Mouse (Mus musculus): ENCODE measurements around the gene Bcl2l11.
"Not testable (repeated sequence)": the region's sequence is repeated elsewhere in the genome, so short reads cannot be mapped to it uniquely, and the experiment has no call there.

Gene Bcl2l11

DNA sequence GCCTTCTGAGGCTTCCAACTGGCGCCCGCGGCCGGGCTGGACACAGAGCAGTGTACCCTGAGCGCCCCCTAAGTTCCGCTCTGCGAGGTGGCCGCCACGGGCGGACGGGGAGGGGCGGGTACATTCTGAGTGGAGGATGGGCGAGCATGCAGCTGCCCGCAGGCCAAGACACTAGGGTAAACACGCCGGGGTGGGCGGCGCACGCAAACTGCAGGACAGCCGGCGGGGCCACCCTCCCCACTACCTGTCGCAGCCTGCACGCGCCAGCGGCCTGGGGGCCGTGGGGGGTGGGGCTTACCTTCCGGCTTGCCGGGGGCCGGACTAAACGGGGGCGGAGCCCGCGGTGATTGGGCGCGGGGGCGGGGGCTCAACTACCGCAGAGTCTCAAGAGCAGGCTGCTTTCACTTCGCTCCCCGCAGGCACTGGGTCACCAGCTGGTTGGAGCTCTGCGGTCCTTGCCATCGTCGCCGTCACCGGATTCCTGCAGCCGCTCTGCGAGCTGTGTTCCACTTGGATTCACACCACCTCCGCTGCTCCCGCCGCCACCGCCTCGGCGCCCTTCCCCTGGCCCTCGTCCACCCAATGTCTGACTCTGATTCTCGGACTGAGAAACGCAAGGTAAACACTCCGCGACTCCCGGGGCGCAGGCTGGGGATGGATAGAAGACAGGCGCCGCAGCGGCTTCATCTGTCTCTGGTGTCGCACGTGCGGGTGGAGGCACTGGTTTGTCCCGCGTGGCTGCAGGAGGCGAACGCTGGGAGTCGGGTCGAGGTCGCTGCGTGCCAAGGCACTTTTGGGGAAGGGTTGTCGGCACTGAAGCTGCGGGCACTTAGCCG lies at the start of gene Bcl2l11:
Gene Bcl2l11, plus strand, starts transcription at position 404 of the 836 bp plus-strand sequence.
- peak; percentile 97 for DNase-seq (ENCODE audit: low read depth, low spot score)

DNA sequence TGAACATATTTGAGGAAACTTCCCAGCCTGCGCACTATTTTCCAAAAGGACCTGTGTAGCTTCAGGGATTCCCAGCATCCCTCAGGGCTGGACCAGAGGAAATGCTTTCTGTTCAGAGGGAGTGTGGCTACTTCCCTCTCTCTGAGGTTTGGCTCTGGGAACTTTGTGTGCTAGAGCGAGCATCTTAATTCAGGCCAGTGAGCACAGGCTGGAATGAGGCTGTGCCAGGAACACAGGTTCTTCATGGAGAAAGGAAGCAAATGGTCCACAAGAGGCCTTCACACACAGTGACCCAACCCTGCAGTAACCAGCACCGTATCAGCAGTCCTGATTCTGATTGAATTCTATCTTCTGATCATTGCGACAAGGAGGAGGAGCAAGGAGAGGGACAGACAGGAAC lies 48.9 kb upstream of the Bcl2l11 start:
- DNase-seq (ENCODE audit: low read depth, low spot score) = no peak

DNA sequence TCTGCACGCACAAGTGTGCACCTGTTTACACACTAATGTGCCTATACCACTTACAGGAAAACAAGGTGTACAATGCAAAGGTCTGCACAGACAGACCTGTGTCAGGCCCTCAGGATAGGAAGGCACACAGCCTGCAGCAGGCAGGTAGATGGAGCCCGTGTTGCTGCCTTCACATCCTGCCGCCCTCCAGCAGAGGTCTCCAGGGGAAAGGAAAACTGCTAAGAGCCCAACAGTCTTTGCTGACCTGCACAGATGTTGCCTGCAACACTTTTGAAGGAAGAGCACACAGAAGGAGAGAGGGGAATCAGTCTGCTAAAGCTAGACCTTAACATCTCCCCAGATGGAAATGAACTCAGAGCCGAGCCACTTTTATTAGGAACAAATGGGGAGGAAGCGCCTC lies 47.0 kb upstream of the Bcl2l11 start:
- DNase-seq (ENCODE audit: low read depth, low spot score) = peak; percentile 25

DNA sequence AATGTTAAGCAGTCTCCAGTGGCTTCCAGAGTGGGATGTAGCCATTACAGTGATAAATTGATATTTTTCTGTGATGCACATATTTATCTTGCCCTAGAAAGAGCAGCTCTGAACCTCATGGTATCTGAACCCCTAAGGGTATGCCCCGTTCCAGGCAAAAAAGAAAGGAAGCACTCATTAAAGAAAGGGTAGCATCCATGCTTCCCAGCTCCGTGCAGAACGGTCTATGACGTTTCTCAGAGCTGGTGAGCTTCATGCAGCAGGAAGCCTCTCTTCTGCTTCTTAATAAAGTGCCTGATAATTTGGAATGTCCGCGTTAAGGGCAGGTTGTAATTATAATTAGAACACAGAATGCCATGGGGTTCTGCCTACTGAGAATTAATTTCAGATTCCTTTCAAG lies 46.5 kb upstream of the Bcl2l11 start:
- DNase-seq (ENCODE audit: low read depth, low spot score) = no peak

DNA sequence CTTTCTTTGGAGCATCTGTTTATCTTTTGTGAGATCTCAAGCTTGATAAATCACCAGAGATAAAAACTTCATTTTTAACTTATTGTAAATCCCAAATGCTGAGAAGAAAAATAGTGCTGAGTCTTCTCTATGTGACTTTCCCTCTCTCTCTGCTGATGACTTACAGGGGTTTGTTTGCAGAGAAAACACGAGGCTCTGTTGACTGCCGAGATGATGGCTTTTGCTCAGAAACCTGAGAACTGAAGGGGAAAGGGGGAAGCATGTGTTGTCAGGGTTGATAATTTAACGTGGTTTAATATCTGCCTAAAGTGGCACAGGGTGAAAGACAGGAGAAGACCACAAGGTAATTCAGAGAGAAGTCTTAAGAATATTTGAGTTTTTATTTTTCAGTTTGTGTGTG lies 42.0 kb upstream of the Bcl2l11 start:
- DNase-seq (ENCODE audit: low read depth, low spot score) = no peak

DNA sequence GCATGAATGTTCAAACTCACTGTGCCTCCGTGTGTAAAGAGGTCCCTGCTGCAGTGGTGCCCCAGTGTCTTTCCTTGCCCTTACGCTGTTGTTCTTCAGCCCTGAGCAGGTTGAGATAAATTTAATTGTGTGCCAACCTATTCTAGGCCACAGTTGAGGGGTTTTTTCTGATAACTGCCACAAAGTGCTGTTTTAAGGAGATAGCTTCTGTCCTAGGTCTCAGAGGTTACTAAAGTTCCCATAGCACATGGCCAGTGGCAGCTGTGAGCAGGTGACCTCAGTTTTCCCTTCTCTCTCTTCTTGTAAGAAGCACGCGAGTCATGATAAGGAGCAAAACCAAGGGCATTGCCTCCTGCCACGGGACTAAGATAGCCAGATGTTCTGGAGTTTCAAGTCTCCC lies 41.2 kb upstream of the Bcl2l11 start:
- DNase-seq (ENCODE audit: low read depth, low spot score) = no peak

DNA sequence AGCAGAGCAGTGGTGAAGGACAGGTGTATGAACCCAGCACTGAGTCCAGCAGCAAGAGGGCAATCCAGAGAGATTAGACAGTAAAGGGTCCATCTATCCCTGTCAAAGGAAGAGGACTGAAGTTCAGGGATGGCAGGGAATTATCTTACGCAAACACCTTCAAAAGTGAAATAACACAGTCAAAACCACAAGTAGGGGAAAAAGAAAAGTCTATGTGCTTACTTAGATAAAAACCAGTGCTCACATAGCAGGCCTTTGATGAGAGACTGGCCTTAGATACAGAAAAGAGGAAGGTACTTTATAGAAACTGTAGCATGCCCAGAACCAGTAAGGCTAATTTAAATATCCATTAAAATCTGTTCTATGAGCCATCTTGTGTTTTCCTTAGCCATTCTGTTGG lies 40.4 kb upstream of the Bcl2l11 start:
- DNase-seq (ENCODE audit: low read depth, low spot score) = no peak

DNA sequence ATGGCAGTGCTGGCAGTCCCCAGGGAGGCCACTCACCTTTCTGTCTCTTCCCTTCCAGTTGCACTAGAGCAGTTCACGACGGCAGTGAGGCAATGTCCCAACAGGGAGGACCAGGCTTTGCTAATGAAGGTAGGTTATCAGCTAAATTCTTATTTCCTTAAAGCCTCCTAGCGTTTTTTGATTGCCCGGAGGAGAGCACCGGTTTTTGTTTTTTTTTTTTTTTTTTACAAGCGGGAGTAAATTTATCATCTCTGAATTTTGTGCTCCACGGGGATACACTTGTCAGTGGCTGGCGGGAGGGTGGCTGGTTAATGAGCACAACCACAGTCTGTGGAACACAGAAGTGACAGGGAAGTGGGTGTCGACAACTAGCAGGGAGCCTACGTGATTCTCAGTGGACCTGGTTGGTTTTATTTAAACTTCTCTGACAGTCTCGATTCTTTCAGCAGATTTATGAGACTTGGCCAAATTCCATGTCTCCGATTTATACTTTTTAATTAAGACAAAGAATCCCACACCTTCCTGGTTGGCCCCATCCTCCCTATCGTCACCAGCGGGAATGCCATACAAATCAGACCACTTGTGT lies 39.4 kb upstream of the Bcl2l11 start:
- no peak for DNase-seq (ENCODE audit: low read depth, low spot score)

DNA sequence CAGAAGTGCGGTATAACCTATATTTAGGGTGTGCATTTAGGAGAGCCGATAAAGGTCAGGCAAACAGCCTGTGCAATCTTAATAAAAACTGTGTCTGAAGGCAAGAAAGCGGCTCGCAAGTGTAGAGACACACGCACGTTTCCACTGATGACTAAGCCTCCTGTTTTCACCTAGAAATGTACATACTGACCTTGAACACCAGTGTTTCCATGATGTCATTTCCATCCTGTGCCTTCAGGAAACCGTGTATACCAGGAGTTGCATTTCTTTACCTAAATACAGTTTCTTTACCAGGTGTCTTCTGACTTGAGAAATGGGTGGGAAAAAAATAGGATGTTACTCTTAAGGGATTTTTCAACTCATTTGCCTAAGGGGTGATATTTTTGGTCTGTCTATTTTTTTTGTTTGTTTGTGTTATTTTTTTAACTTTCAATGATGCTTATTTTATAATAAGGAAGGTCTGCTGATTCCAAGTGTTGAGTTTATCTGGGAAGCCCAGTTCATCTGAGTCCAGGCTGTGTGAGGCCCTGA lies 38.8 kb upstream of the Bcl2l11 start:
- DNase-seq (ENCODE audit: low read depth, low spot score) = no peak

DNA sequence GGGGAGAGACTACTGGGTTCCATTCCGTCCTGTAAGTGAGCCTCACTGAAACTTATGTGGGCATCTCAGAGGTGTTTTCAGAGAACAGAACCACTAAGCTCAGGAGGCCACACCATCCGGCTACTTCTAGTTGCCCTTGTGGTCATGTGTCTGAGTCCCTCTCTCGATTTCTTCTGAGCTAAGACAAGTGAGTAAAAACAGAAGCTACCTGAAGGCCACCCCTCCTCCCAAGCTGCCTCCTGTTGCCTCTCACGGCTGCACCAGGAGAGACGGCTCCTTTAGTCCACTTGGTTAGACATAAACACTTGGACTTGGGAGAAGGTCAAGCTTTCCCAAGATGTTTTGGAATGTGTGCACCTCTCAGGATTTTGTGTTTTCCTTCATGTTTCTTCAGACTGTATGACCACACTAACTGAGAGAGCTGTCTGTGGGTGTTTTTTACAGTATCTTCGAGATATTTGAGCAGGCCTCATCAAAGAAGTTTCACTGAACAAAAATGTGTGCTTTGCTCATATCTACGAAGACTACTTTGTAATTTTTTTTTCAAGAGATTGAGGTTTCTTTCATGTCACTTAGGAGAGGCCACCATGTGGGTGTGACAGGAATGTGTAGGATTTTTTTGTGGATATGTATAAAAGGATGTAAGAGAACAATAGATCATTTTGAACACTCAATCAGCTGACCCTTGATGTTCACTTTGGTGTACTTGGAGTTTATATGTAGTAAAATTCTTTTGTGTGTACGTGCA lies 37.9 kb upstream of the Bcl2l11 start:
- DNase-seq (ENCODE audit: low read depth, low spot score) = no peak

DNA sequence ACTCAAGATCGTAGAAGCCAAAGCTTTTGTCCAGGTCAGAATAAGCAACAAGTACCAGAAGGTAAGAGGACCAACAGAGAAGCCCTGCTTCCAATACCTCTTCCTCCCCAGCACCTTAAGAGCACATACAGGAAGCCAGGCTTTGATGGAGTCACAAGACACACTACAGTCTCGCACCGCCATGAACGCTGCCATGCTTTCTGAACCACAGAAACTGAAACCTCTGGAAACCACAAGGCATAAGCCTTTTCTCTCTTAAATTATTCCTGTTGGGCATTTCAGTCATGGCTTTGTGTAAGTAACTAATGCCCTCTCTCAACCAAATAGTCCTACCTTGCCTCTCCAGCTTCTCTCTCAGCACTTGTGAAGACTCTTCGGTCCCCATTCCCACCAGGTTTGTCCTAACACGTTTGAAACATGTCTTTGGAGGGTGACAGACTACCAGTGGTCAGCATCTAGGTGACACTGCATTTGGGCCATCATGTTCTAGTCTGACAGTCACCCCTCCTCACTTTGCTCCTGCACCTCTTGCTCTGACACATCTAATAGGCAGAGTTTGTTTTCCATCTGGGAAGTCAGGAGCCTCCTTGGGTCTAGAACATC lies 35.5 kb upstream of the Bcl2l11 start:
- no peak for DNase-seq (ENCODE audit: low read depth, low spot score)

DNA sequence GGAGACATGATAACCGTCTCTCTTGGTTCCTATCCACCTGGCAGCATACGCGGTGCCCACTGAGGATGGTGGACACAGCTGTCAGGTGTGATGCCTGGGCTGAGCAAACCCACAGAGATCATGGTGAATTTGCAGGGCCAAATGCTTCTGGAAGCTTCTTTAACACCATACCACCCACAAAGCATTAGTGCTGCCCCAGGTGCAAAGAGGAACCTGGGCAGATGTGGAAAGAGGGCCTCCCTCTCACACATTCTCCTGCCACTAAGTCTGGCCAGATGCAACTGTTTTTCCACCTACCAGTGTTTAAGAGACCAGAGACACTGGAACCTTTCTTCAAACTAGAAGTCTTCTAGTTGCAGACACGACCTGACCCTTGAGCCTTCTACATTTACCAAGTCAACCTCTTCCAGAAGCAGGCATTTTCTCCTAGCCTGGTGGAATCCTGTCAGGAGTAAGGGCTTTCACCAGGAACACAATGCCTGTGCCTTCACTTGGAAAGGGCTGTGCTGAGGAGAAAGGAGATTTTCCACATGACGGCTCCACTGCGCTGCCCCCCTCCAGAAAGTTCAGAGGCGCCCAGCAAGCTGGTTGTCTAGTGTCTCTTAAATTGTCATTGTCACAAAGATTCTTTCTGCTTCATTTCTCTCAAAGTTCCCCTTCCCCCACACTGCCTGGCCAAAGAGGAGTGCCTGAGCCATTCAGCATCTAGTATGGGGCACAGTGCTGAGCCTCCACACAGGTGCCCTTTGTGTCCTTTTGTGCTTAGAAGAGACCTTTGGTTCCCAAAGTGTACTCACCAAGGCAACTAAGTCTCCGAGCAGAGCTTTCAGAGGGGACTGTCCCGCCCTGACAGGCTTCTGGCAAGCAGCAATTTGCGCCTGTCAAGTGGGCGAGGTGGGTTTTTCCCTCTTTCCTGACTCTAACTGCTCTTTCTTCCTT lies 34.1 kb upstream of the Bcl2l11 start:
- DNase-seq (ENCODE audit: low read depth, low spot score) = no peak

DNA sequence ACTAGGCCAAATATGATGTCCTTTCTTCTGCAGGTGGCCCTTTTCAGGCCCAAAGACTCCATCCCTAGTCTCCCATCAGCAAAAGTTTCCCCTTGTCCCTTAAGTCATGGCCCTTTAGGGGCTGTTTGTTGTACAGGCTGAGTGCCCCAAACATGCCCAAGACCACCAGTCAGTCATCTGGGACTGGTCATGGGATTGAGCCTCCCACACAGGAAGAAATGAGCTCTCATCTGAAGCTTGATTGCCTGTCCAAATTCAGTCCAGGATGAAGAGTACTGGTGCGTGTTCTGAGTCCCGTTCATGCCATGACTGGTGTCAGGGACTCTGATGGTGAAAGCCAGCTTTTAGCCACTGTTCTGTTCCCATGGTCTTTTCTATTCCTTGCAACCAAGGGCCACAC lies 33.4 kb upstream of the Bcl2l11 start:
- DNase-seq (ENCODE audit: low read depth, low spot score) = no peak

DNA sequence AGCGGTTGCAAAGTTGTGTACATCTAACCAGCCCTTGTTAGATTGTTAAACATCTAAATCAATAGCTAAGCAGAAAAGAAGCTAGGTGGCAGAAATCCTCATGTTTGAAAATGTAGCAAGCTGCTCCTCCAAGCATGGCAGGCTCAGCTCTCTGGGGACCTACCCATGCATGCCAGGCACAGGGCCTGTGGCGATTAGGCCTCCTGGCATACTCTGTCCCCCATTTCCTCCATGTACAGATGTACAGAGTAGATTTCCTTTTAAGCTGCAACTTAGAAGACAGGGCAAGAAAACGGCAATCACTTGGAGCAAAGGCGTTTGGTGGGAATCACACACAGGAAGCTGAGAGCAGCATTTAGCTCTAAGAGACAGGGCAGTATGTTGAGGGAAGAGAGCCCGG lies 31.6 kb upstream of the Bcl2l11 start:
- DNase-seq (ENCODE audit: low read depth, low spot score) = no peak

DNA sequence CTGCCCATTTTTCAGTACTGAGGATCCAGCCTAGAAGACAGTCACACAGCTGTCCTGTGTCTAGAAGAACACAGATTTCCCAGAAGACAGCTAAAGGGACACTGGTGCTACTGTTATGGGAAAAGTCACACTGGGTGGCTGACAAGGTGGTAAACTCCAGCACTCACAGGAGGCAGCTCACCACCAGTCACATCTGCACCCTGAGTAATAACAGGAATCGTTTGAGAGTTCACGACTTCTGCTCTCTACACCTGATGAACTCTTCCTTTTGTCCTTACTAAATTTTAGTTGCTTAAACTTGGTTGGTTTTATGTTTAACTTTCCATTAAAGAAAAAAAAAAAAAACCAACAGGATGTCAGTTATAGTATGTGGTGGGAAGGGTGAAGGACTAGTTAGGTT lies 31.2 kb upstream of the Bcl2l11 start:
- no peak for DNase-seq (ENCODE audit: low read depth, low spot score)

DNA sequence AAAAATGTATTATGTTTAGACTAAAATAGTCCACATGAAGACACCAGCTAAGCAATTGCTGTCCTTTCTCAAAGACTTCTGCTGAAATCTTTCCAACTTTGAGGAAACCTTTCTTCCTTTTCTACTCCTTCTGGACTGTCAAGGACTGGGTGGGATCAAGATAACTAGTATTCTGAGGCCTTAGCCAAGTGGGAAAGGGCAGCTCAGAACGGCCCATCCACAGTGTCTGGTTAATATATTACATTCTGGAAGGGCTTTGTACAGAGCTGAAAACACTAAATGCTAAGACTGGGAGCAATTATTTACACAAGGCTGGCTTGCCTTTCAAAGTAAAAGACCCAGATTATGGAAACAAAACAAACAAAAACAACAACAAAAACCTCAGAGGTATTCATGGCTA lies 30.6 kb upstream of the Bcl2l11 start:
- DNase-seq (ENCODE audit: low read depth, low spot score) = no peak

DNA sequence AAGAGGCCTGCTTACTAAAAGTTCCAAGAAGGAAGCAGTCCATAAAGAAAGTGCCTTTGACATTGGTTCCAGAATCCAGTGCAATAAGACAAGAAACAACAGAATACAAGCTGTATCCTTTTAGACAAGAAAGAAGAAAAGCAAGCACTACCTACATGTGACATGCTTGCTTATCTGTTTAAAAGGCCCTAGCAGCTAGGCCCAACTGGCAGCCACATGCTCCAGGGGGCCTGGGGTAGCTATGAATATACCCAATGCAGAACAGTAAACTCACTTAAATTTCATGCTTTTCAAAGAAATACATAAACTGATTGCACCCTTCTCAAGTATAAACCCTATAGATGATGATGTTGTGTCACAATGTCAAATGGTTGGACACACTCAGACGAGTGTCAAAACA lies 29.8 kb upstream of the Bcl2l11 start:
- DNase-seq (ENCODE audit: low read depth, low spot score) = no peak

DNA sequence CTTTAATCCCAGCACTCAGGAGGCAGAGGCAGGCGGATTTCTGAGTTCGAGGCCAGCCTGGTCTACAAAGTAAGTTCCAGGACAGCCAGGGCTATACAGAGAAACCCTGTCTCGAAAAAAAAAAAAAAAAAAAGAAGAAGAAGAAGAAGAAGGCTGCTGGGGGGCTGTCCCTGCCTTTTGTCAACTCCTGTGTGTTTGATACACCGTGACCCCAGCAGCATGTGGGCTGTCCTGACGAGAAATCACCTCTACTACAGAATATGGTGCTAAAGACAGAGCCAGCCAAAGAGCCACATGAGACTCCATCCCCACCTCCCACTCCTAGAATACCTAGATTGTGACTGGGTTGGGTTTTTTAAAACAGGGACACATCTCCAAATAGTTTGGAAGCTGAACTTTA lies 27.7 kb upstream of the Bcl2l11 start:
- not testable (repeated sequence) for DNase-seq (ENCODE audit: low read depth, low spot score)

DNA sequence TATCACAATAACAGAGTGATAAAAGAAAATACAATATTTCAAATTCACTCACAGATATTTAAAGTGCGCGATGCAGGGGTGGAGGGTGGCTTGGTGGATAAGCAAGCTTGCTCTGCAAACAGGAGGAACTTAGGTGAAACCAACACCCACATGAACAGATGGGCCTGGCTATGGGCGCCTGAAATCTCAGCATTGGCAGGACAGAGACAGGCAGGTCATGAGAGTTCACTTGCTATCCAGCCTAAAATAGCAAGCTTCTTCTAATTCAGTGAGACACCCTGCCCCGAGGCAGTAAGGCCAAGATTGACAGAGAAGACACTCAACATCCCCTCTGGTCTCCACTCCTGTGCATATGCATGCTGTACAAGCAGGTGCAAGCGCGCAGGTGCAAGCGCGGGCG lies 23.8 kb upstream of the Bcl2l11 start:
- DNase-seq (ENCODE audit: low read depth, low spot score) = peak; percentile 26

DNA sequence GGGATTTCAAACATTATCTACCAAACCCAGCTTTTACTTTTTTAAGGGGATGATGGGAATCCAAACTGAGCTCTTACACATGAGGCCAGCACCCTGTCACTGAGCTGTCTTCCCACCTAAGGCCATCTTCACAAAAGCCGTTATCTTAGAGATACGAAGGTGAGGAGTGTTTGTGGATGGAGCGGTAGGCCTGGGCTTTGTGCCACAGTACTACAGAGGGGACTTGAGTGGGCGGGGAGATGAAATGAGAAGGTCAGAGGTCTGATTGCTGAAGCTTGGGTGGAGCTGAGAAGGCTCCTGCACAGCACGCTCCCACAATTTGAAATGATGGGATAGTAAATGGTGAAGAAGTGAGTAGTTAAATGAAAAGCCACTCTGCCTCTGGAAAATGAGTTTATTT lies 21.0 kb upstream of the Bcl2l11 start:
- no peak for DNase-seq (ENCODE audit: low read depth, low spot score)

DNA sequence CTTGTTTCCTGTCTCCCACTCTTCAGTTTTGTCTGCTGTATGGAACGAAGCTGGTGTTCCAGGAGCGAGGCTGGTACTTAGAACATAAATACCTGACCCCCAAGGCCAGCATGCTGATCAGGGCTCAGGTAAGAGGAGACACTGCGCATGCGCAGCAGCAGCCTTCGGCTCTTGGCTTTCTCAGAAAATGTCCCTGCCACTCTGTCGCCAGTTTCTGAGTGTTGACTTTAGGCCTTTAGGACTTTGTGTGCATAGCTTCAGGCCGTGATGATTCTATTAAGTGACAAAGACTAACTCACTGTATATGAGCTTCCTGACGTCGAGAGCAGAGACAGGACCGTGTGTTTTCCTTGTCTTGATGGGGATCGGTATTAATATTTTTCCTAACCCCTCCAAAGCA lies 20.2 kb upstream of the Bcl2l11 start:
- no peak for DNase-seq (ENCODE audit: low read depth, low spot score)
